Mouse (Mus musculus) liver, adult 2 months (tissue): ENCODE data around the gene Gatc.

Source experiments
- CTCF ChIP-seq: fragments of 200-500 bp; IDR thresholded peaks from 2 replicates; pipeline ENCODE4 v1.5.1; 2011; ENCODE audit warnings: low read depth, low read length, control low read depth
- POLR2A ChIP-seq: fragments of 200-500 bp; IDR thresholded peaks from 2 replicates; pipeline ENCODE4 v1.6.1; 2011; ENCODE audit warnings: low read length, control low read depth; ENCODE audit not compliant: insufficient read depth; ENCODE audit errors: extremely low read depth

GRCm38 (mm10) chr5:115327610-115328548 lies 13.1 kb downstream of the Gatc start:
- no peak for TF ChIP-seq POLR2A
- no peak for TF ChIP-seq CTCF
